Mouse (Mus musculus) frontal cortex, postnatal 36 days (tissue): ENCODE results near the gene 4931422A03Rik.
"Not testable (repeated sequence)": the region's sequence is repeated elsewhere in the genome, so short reads cannot be mapped to it uniquely, and the experiment has no call there.

Source experiments
- DNase-seq, 2 experiments: peaks; one replicate each; pipeline ENCODE4 v3.0.0; 2022; ENCODE audit warnings: low spot score in 2 of 2

The 4931422A03Rik gene

DNA sequence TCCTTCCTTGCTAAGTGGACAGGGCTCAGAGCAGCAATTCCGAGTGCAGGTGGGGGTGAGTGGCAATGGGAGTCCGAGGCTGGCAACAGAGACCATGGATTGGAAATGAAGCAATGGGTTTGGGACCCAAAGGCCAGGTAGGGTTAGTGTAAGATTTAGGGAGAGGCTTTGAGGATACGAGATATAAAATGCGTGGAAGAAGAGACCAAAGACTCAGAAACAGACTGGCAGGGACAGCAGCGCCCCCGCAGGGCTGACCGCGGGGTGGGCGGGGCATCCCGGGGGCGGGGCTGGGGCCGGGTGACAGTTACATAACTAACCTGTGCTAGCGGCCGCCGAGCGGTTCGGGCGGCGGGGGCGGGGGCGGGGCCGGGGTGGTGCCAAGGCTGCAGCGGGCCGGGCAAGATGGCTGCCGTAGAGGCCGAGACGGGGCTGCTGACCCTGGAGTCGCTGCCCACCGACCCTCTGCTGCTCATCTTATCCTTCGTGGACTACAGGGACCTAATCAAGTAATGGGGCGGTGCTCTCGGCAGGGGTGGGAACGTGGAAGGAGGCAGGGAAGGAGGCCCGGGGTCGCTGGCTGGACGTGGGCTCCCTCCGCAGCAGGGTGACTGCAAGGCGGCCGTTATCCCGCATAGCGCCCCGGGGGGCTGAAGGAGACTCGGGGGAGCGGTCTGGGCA, 563 bp downstream of the 4931422A03Rik start, which contains the start of gene Fbxo3:
Gene Fbxo3 (plus strand): TSS at position 264 of the 681 bp plus-strand sequence.
- DNase-seq, result peak; percentile 78 to 83

GRCm38 (mm10) chr2:104024656-104025055, 3.5 kb downstream of the 4931422A03Rik start:
- DNase-seq, result no peak

DNA sequence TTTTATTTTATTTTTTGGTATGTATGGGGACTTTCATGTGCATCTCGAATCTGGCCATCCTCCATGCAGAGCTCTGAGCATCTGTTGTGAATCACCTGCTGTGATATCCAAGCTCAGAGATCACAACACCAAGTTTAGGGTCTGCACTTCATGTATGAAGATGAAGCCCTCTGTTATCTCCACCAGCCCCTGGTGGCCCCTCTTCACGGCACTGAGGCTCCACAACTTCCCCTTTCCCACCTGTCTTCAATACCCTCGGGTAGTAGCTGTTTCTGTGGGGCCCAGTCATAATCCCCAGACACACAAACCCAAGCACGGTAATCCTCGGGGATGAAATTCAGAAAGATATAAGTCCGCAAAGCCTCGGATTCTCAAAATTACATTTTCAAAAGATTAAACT, 5.1 kb downstream of the 4931422A03Rik start:
- DNase-seq, result no peak

- not testable (repeated sequence) for DNase-seq
These were observed 19.3 kb downstream of the 4931422A03Rik start for GRCm38 (mm10) chr2:104008853-104009252.

GRCm38 (mm10) chr2:104007793-104008519, 20.2 kb downstream of the 4931422A03Rik start:
- no peak for DNase-seq

GRCm38 (mm10) chr2:104002711-104003413, 25.3 kb downstream of the 4931422A03Rik start:
- DNase-seq, result peak; percentile 61 to 82

DNA sequence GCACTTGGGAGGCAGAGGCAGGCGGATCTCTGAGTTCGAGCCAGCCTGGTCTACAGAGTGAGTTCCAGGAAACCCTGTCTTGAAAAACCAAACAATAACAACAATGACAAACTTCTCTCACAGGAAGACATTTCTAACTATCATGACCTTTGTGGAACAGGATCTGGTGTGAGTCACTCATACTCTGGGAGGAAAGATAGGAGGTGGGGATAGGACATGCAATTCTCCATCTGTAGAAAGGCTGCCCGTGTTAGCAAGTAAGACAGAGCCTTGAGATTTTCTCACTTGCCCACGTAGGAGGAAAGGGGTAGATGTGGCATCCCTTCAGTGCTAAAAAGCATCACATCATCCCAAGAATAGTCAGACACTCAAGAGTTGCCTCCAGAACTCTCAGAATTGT, 26.3 kb downstream of the 4931422A03Rik start:
- DNase-seq, result no peak

DNA sequence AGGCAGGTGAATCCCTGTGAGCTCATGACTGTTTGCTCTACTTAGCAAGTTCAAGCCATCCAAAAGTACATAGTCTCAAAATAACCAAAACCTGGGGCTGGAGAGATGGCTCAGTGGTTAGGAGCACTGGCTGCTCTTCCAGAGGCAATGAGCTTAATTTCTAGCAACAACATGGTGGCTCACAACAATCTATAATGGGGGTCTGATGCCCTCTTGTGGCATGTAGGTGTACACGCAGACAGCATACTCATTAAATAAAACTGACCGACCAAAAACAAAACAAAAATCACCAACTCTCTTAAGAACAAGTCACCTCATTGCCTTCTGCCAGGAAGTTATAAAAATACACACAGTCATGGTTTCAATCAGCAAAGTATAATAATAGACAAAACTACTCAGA, 27.1 kb downstream of the 4931422A03Rik start:
- no peak for DNase-seq

DNA sequence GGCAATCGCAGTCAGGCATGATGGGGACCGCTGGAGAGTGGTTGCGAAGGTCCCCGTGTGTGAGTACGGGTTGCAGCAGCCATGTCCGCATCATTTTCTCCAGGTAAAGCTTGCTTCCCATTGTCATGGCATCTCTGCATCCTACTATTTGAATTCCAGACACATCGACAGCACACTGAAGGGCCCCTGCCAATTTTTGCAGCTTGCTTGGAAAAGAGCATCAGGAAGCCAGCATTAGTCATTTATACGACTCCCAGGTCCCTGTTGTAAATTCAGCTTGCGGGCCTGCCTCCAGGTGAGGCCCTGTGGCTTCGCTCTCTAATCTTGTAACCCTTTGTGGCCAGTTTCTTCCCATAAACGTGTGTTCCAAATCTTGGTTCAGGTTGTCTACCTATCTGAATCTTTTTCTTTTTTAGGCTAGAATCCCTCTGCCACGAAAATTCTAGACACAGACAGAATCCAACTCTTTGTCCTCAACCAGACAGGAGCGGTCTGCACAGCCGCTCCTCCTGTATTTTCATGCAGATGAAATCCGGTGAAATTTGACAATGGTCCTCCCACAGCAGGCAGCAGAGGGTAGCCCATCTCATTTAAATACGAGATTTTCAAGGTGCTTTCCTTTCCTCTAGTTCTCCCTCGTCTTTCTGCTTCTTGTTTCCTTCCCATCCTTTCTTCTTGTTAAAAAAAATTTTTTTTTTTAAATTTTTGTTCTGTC, 35.4 kb downstream of the 4931422A03Rik start:
- DNase-seq, result no peak

DNA sequence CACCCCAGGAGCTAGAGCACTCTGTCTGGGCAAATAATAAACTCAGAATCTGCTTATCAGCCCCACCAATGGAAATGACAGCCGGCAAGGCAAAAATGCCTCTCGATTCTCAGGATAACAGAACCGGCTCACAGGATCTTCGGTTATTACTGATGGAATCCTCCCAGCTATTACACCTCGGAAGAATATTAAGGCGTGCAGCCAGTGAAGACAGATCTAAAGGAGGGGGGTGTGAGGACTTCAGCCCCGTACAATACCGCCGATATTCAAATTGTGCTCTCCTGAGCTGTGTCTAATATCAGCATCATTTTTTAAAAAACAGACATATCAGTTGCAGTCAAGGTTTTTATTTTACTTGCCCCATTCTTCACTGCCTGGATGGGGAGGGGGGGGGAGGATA, 36.0 kb downstream of the 4931422A03Rik start:
- DNase-seq, result no peak

- DNase-seq, result no peak
These were observed 36.9 kb downstream of the 4931422A03Rik start for GRCm38 (mm10) chr2:103991303-103991702.

DNA sequence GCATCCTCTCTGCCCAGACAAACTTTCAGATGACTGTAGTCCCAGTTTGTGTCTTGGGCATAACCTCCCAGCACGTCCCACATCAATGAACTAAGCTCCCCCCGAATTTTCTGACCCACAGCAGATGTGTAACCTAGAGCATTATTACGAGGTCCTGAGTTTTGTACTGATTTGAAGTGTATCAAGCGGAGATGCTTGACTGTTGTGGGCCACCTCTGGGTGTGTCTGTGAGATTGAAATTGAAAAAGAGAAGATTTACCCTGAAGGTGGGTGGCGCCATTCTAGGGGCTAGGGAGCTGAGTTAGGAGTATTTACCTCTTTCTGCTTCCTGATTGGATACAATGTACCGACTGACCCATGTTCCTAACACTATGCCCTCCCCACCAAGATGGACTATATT, 38.4 kb downstream of the 4931422A03Rik start:
- no peak for DNase-seq

DNA sequence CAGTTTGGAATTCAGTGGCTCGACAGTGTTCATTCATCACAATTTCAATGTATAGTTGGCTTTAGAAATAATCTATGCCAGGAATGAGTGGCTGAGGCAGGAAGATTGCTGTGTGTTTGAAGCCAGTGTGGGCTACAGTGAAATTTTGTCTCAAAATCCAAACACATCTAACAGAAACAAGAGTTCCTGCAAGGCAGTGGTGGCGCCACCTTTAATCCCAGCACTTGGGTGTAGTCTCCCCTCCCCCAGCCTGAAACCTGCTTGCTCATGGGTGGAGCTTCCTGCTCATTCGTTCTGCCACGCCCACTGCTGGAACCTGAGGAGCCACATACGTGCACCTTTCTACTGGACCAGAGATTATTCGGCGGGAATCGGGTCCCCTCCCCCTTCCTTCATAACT, 40.6 kb downstream of the 4931422A03Rik start:
- not testable (repeated sequence) for DNase-seq

DNA sequence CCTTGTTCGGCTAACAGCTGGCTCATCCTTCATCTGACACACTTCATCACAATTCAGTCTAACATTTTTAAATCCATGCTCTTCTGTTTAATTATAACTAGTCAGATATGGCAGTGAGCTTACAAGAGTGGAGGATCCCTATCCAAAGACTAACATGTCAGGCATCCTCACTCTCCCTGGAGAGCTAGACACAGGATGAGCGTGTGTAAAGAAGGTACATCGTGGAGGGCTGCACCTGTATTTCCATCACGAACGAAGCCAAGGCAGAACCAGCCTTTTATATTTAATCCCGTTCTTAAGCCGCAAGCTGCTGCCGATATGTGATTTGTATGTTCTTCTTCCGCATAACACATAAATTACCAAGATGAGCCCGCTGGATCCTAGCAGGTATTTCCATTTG, 45.0 kb downstream of the 4931422A03Rik start:
- no peak for DNase-seq

- DNase-seq, result peak; percentile 62 to 67
These were observed 45.9 kb downstream of the 4931422A03Rik start for GRCm38 (mm10) chr2:103982250-103982649.

DNA sequence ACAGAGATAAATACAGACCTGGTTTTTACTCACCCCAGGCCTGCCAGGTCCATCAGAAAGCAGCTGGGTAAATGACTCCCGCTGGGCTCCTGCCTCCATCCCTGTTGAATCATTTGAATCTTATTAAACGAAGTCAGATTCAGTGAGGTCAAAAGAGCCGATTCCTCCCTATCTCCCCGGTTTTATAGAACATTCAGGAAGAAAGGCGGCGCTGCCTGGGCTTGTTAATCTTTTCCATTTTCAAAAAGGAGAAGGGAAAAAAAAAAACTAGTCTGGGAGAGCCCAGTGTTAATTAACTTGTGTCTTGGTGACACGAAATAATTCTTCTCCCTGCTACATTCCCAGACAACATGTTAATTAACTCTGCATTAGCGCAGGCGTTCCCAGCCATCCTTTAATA, 50.4 kb downstream of the 4931422A03Rik start:
- no peak for DNase-seq

DNA sequence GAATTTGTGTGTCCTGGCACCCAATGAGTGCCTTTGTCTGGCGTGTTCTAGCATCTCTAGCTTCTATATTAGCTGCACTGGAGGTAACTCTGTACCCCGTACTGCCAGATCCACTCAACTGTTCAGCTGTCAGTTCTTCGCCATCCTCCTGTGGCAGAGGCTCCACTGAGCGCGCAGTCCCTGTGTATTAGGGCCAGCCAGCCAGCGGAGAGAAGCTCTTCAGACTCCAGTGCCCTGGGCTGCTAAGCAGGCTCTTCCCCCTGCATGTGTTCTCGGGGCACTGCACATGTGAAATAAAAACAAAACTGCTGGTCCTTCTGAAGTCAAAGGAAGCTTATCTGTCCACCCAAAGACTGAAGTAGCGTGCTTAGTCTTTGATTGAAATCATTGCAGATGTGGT, 50.9 kb downstream of the 4931422A03Rik start:
- no peak for DNase-seq

- no peak for DNase-seq
These were observed 52.3 kb downstream of the 4931422A03Rik start for GRCm38 (mm10) chr2:103975904-103976303.

DNA sequence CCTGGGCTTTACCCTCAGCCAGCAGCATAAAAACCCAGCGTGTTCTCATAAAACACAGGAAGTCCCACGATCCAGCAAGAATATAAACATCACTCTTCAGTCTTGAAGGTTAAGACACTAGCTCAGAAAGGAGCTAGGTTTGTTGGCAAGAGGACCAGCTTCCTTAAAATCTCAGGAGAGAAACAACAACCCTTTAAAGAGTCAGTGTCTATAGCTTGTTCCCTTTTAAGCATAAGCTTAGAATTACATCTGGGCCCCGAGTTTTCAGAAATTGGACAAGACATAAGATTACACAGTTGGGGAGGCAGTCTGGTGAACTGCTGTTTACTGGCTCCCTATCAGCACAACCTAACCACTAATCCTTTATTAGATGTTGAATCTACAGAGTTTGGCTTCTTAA, 56.3 kb downstream of the 4931422A03Rik start:
- no peak for DNase-seq

DNA sequence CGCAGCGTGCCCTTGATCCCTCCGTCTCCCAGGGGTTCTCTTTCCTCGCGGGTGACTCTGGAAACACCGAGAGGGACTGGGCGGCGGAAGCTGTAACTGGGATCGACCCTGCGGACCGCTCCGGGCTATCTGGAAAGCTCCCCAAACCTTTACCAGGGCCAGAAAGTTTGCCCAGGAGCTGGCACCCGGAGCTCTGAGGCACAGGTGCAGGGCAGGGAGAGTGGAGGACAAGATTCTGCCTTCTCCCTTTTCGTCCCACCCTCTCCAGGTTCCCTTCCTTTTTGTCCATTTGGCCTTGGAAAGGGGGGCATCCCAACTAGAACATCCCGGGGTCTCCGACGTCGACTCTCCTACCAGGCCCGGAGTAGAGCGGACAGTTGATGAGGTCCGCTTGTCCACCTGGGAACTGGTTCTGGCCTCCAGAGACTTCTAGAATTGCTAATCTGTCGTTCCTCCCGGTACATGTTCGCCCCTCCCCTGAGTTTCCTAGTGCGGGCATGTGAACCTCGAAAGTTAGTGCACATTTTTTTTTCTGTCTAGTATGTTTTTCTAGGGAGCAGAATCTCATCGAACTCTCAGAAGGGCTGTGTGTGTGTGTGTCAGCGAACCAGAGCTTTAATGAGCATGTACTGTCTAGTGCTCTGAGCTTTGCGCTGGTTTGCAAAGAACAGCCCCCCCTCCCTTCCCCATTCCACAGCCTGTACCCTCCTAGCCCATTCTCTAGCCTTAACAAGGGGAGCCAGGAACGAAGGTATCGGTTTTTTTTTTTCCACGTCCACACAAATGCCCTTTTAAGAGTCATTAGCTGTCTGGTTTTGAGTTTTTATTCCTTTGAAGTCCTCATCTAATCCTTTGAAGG, 57.1 kb downstream of the 4931422A03Rik start:
- DNase-seq, result no peak
